In genomic region chr8:120750616-120751015, GRCm38 (mm10) we compare ENCODE assay signal across 11 mouse cellular contexts. TPM values are rescaled to one million over a fixed set of nuclear protein-coding genes. Genes with fewer than 3 reads are reported as not detected.
DNase-seq lines count a peak whose midpoint lies in the region; ATAC-seq and TF ChIP-seq lines count a peak whose summit lies in the region.
"Had no signal": no experiment of that assay in that cellular context is flagged by ENCODE, and none has a peak within 500 bp of the region (broad histone marks: within the 10 kb centered on the region; RNA-seq: fewer than 3 reads in every experiment).

No protein-coding gene starts in this region.

- no peak for TF ChIP-seq EP300 in liver, postnatal 0 days (IDR thresholded peaks at IDR 0.05; ENCODE audit: low read depth)

- 71% methylated on average over 9 of the region's 9 CpGs for whole genome bisulfite sequencing in kidney, embryonic 15.5 days
- WGBS in liver, postnatal 0 days (ENCODE audit: insufficient replicate concordance): 55% methylated on average over 9 of the region's 9 CpGs
- WGBS in forebrain, postnatal 0 days: 84% methylated on average over 9 of the region's 9 CpGs

- H3K4me3 ChIP-seq in kidney, embryonic 15.5 days (replicated peaks): no peak overlapping the region
- H3K4me3 ChIP-seq in bone marrow macrophage, adult 2 months (ENCODE audit: insufficient read depth, low read length): no peak overlapping the region
- H3K4me3 ChIP-seq in liver, postnatal 0 days (ENCODE audit: low read depth, low read length): no peak overlapping the region
- no peak overlapping the region for H3K4me3 ChIP-seq in forebrain, postnatal 0 days (ENCODE audit: low read depth, low read length)

- intact Hi-C loops in heart, postnatal 10 days (cut with DNase I): no loop called here

- no peak for TF ChIP-seq POLR2A in bone marrow macrophage, adult 2 months (IDR thresholded peaks at IDR 0.05; ENCODE audit: borderline replicate concordance, low read depth, low read length)

- no peaks in the 10 kb centered on the region for H3K9me3 ChIP-seq in kidney, embryonic 15.5 days (replicated peaks)
- no peaks in the 10 kb centered on the region for H3K9me3 ChIP-seq in liver, postnatal 0 days (ENCODE audit: low read length)
- H3K9me3 ChIP-seq in forebrain, postnatal 0 days (ENCODE audit: low read length): no peaks in the 10 kb centered on the region

- H3K36me3 ChIP-seq in kidney, embryonic 15.5 days: no peaks in the 10 kb centered on the region
- peaks cover 28% of the 10 kb centered on the region for H3K36me3 ChIP-seq in liver, postnatal 0 days (replicated peaks; ENCODE audit: insufficient read depth, low read length)
- no peaks in the 10 kb centered on the region for H3K36me3 ChIP-seq in forebrain, postnatal 0 days (ENCODE audit: insufficient read depth)

- no peak for ATAC-seq in kidney, embryonic 15.5 days (replicated peaks; ENCODE audit: low FRiP score)
- peak; percentile 16; the same call in 1 of the 2 replicates for ATAC-seq in liver, postnatal 0 days
- ATAC-seq in forebrain, postnatal 0 days: no peak
- ATAC-seq: forebrain, embryonic 16.5 days; Patski had no signal

- H3K4me2 ChIP-seq in kidney, embryonic 15.5 days: no peak overlapping the region
- H3K4me2 ChIP-seq in liver, postnatal 0 days (ENCODE audit: low read depth, low read length): no peak overlapping the region
- H3K4me2 ChIP-seq in forebrain, postnatal 0 days (ENCODE audit: low read depth): no peak overlapping the region

- H3K27ac ChIP-seq in kidney, embryonic 15.5 days: no peak overlapping the region
- H3K27ac ChIP-seq in bone marrow macrophage, adult 2 months (ENCODE audit: insufficient read depth, low read depth, low read length): peak overlapping the region; percentile 40
- no peak overlapping the region; the same call in 1 of the 2 replicates for H3K27ac ChIP-seq in liver, postnatal 0 days (ENCODE audit: low read depth)
- no peak overlapping the region for H3K27ac ChIP-seq in forebrain, postnatal 0 days (ENCODE audit: low read depth, low read length)

- DNase-seq in kidney, adult 11 months: peak; percentile 85
- DNase-seq in adrenal gland, adult (ENCODE audit: inconsistent age in 2 of 2, low spot score in 1 of 2): peak; percentile 77 to 92
- no peak for DNase-seq in liver, postnatal 0 days
- DNase-seq in forebrain, postnatal 0 days: no peak
- DNase-seq in right cerebral cortex, postnatal 4 days: no peak
- no peak for DNase-seq in heart, postnatal 10 days
- DNase-seq: lung, adult 2 months had no signal

- TF ChIP-seq CTCF in bone marrow macrophage, adult 2 months (IDR thresholded peaks at IDR 0.05; ENCODE audit: low read depth, low read length): no peak
- no peak for TF ChIP-seq CTCF in liver, postnatal 0 days (IDR thresholded peaks at IDR 0.05; ENCODE audit: low read depth)
- TF ChIP-seq CTCF in forebrain, postnatal 0 days (IDR thresholded peaks at IDR 0.05; ENCODE audit: low read depth): no peak

- H3K9ac ChIP-seq in kidney, embryonic 15.5 days: no peak overlapping the region
- no peak overlapping the region for H3K9ac ChIP-seq in liver, postnatal 0 days (replicated peaks)
- H3K9ac ChIP-seq in forebrain, postnatal 0 days: no peak overlapping the region

- 0 out of 2 replicates have a peak, but pooled peaks cover 3% of the 10 kb centered on the region for H3K27me3 ChIP-seq in kidney, embryonic 15.5 days
- no peaks in the 10 kb centered on the region for H3K27me3 ChIP-seq in liver, postnatal 0 days (ENCODE audit: insufficient read depth, low read length)
- H3K27me3 ChIP-seq in forebrain, postnatal 0 days (ENCODE audit: insufficient read depth, low read length): no peaks in the 10 kb centered on the region
- H3K27me3 ChIP-seq: Patski had no signal

- peaks cover 67% of the 10 kb centered on the region for H3K4me1 ChIP-seq in kidney, embryonic 15.5 days
- peaks cover 31% of the 10 kb centered on the region for H3K4me1 ChIP-seq in bone marrow macrophage, adult 2 months (ENCODE audit: control insufficient read depth, insufficient read depth, low read length)
- H3K4me1 ChIP-seq in liver, postnatal 0 days (ENCODE audit: insufficient read depth): peaks cover 8% of the 10 kb centered on the region
- no peaks in the 10 kb centered on the region for H3K4me1 ChIP-seq in forebrain, postnatal 0 days (ENCODE audit: insufficient read depth)

RNA-seq across cellular contexts. Expression of gene Irf8, which starts 14.5 kb away (rescaled TPM):
- 9.6 and 11.5 TPM in 2 replicates for polyA plus RNA-seq in kidney, embryonic 15.5 days (2015; fragmentation: Nextera tagmentation; extraction: Ambion mirVana)
- polyA plus RNA-seq in bone marrow macrophage, adult 2 months (2012; ENCODE audit: insufficient read depth, insufficient read length, missing spikeins): 157 and 163 TPM in 2 replicates
- polyA plus RNA-seq in liver, postnatal 0 days (2015; fragmentation: Nextera tagmentation; extraction: Ambion mirVana): 28.3 and 31.8 TPM in 2 replicates
- total RNA-seq in forebrain, postnatal 0 days (2014; rRNA removed): 2.8 and 3.3 TPM in 2 replicates
- 4.6 and 5.8 TPM in 2 replicates for polyA plus RNA-seq in forebrain, postnatal 0 days (2015; fragmentation: Nextera tagmentation; extraction: Ambion mirVana)
- 1 to 10 TPM; 6.0 to 7.7 TPM for total RNA-seq in heart, postnatal 10 days (2021)

Comparison
In these comparisons a context has a peak if more than half of its experiments do, and no peak if none do; other contexts are left out.
1. DNase-seq: peak in kidney, adult 11 months (single experiment) and adrenal gland, adult (2 of 2); none in liver, postnatal 0 days (single experiment), forebrain, postnatal 0 days (single experiment), right cerebral cortex, postnatal 4 days (single experiment) and heart, postnatal 10 days (0 of 2).